Mouse (Mus musculus): ENCODE measurements at regions not wholly inside any gene's neighbourhood (a gene's known extent, or its start where the extent isn't known, plus 50 kb on each side); places are given as distances from the start of the nearest gene placed in this dataset.
"Not testable (repeated sequence)": the region's sequence is repeated elsewhere in the genome, so short reads cannot be mapped to it uniquely, and the experiment has no call there.

DNA sequence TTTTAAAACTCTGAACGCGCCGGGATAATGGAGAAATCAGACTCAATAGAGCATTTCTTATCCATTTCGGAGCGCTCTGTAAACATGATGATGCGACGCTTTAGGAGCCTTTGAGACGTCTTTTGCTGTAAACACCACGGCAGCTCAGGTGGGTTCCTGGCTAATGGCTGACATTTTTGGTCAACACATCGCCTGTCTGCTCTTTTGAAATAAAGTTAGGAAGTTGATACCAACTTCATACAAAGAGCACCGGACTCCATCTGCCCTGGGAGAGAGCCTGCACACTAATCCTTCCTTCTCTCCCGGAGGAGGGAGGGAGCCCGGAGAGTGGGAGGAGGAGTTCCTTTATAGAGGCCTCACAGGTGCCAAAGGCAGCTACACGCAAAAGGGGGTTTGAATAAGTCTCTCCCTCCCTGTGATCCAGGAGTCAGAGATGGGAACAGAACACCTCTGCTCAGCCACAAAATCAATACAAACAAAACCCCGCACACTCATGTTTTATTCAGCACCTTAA is 63.8 kb upstream of the Srsf6 start:
- no peak for DNase-seq

DNA sequence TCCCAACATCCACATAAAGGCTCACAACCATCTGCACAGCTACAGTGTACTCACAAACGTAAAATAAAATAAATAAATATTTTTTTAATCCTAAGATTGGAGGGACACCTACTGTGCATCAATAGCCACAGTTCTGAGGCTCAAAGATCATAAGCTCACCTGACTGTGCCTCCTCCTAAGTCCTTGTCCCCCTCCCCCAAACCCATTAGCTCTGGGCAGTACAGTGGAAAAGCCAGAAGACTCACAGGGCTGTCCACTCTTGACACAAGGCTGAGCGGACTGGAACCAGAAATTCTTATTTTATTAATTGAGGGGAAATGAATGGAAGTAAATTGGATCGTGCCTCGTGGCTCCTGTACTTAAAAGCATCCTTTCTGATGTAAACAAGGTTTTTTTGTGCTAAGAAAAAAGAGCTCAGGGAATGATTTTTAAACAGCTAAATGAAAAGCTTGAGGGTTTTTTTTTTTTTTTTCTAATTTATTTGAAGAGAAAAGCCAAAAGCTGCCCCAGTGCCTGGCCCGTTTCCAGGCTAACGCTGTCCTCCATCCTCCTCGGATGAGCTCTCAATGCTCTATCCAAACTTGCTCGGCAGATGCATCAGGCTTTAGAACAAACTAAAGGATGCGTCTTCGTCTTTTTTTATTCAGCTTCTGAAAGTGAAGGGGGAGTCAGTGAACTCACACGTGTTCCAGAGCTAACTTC is 64.6 kb upstream of the Srsf6 start:
- no peak for DNase-seq

GRCm38 (mm10) chr2:162864571-162864970 is 66.8 kb upstream of the Srsf6 start:
- no peak for DNase-seq

GRCm38 (mm10) chr2:162854606-162855005 is 76.7 kb upstream of the Srsf6 start:
- no peak for DNase-seq

DNA sequence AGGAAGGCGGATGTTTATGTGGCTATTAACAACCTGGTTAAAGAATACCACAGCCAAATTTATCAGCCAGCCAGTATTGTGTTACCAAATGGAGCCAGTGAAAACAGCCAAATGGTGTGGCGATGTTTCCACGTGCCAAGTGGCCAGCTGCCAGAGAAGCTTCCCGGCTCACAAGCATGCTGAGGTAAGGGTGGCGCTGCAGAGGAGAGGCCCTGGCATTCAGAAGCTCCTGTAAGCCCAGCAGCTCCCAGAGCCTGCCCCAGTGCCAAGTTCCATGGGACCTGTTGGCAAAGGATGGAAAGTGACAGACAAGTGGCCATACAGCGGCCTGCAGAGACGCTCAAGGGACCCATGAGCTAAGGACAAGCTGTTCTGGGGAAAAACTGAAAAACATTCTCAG is 77.8 kb upstream of the Srsf6 start:
- DNase-seq = peak; percentile 88

DNA sequence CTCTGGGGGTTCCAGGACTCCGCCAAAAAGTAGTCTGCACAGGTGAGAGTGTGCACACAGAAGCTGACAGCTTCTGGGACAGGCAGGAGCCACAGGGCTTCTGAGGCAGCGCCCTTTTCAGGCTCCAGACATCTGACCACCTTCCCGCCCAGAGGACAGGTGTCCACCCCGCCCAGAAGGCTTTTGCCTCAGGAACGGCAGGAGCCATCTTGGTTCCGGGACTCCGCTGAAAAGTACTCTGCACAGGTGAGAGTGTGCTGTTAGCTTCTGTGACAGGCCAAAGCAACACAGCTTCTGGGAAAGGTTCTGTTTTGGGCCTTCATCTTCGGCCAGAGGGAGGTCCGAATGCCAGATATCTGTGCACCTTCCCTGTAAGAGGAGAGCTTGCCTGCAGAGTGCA is 89.6 kb upstream of the Srsf6 start:
- not testable (repeated sequence) for DNase-seq

- DNase-seq = no peak
Measured at GRCm38 (mm10) chr2:162837776-162838175, 93.6 kb upstream of the Srsf6 start.

DNA sequence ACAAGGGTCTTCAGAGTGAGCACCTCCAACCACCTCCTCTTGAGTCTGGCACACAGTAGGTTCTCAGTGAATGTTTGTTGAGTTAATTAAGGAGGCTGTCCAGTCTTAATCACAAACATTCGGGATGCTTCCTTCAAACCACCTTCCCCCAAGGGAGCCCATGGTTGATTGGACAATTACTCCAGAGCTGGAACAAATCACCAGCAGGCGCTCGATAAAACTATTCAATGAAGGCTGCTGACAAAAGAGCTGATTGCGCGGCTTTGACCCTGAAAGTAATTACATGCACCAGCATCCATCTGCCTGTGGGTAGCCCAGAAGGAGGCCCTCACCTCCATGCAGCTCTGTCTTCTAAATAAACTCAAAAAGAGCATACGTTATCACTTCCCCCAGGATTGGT is 97.6 kb upstream of the Srsf6 start:
- no peak for DNase-seq

- no peak for DNase-seq
Measured at GRCm38 (mm10) chr2:162818787-162819186, 112.5 kb upstream of the Srsf6 start.

- DNase-seq = peak; percentile 17
Measured at GRCm38 (mm10) chr2:162814205-162814604, 117.1 kb upstream of the Srsf6 start.

DNA sequence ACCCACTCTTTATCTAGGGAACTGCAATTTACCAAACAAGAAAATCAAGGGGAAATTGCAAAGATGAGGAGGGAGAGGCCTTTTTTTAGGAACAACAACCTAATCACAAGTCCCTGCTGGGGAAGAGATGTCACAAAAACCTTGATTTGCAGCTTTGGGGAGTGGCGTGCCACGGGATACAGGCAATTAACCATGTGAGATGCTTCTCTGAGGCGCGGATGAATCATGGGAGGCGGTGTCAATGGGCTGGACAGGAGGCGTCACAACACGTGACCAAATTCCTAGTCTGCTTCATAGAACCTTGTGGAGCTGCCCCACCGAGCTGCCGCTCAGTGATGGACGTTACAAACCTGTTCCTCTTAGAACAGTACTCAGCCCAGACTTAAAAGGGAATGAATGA is 123.6 kb upstream of the Srsf6 start:
- no peak for DNase-seq

- DNase-seq = no peak
Measured at GRCm38 (mm10) chr2:162796528-162796927, 134.8 kb upstream of the Srsf6 start.

GRCm38 (mm10) chr2:162794285-162794684 is 133.3 kb upstream of the Ptprt start:
- no peak for DNase-seq

GRCm38 (mm10) chr2:162791374-162792098 is 130.6 kb upstream of the Ptprt start:
- peak; percentile 4 for DNase-seq

DNA sequence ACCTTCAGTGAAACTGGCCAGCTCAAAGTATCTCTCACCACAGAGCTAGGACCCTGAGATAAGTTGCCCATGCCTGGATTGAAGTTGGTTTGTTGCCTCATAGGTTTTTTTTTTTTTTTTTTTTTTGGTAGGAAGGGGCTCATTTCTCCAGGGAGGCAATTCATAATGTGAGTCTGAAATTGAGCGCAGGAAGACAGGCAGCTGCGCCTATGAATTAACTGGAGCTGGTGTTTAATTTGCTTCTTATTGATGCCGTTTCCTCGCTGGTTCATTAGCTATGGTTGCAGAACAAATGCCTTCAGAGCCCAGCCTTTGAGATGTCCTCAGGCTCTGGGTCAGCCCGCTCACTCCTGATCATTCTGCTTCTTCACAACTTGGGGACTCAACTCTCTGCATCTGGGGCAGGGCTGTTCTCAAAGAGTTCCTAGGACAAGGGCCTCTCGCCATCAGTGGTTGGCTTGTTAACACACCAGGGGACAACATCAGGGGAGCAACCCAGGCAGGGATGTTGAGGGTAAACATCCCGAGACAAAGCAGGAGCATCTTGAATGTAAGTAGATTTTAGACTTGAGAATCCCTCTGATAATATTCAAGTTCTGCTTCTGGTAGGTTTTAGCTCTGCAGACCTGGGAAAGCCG is 123.3 kb upstream of the Ptprt start:
- no peak for DNase-seq

DNA sequence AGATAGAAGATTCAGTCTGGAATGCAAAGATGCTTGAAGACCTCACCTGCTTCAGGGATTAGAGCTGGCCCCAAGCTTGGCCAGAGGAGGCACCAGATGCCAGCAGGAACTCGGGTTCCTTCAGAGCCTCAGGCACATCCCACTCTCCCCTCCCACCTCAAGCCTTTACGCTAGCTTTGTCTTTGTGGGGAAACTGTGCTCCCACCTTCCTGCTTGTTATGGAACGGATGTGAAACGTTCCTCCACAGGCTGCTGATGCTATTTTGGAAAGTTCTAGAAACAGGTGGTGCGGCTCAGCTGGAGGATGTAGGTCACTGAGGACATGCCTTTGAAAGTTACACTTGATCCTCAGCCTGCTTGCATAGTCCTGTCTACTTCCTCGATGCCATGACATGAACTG is 120.7 kb upstream of the Ptprt start:
- no peak for DNase-seq

DNA sequence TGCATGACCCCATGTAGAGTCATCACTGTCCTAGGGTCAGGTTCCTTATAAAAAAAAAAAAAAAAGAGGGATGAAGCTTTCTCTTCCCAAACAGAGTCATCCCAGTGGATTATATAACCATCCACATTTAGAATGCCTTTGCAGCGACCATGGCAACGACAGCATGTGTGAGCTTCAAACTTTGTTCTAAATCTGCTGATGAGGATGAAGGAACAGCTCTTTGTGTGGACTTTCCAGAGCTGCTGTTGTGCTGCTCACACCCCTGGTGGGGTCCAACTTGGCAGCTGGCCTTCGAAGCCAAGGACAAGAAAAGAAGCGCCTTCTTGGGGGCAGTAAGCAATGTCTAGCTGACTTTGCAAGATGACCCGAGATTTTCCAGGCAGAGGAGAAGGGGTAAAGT is 115.6 kb upstream of the Ptprt start:
- DNase-seq = no peak

GRCm38 (mm10) chr2:162772520-162772919 is 111.6 kb upstream of the Ptprt start:
- no peak for DNase-seq

GRCm38 (mm10) chr2:162769711-162770428 is 108.9 kb upstream of the Ptprt start:
- DNase-seq = no peak

DNA sequence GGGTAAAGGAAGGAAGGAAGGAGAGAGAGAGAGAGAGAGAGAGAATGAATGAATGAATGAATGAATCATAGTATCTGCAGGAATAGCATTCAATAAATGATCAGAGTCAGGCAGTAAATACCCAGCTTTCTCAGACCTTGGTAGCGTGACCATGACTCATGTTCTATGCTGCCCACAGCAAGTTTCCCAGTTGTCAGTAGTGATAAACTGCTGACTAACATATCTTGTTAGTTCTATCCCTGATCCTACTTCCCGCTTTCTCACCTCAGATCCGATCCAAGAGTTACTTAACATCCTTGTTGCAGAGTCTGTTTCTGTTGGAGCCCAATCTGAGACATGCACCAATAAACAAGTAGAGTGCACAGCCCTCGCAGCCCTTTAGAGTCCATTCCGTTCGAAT is 103.1 kb upstream of the Ptprt start:
- DNase-seq = no peak

GRCm38 (mm10) chr2:162740523-162740922 is 79.6 kb upstream of the Ptprt start:
- no peak for DNase-seq

DNA sequence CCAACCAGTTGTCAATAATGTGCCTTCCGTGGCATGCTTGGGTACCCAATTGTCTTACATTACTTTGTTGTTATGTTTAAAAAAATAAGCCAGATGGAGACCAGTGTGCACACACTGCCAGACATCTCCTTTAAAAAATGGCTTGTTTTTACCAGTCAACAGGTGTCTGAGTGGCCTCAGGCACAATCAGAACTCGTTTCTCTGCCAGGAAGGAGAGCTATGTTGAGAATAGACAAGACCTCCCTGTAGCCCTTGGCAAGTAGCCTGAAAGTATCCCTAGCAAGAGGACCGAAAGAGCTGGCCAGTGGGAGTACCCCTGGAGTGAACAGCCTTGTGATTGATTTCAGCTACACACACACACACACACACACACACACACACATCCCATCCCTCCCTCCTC is 74.8 kb upstream of the Ptprt start:
- no peak for DNase-seq

- DNase-seq = no peak
Measured at GRCm38 (mm10) chr2:162734286-162734685, 73.3 kb upstream of the Ptprt start.
